Mouse (Mus musculus): ENCODE results near the gene Chic2.
A peak's percentile ranks its signal among the peaks of the same experiment; 100 is the strongest.

The Chic2 gene

GRCm38 (mm10) chr5:75044310-75044904 lies at the start of gene Chic2:
Gene Chic2 (minus strand): TSS chr5:75044774.
- peak; percentile 84 for DNase-seq

- DNase-seq = no peak
Measured at GRCm38 (mm10) chr5:75085906-75086305, 41.3 kb upstream of the Chic2 start.

- DNase-seq = no peak
Measured at GRCm38 (mm10) chr5:75085521-75085875, 40.9 kb upstream of the Chic2 start.

- no peak for DNase-seq
Measured at GRCm38 (mm10) chr5:75084871-75085520, 40.4 kb upstream of the Chic2 start.

GRCm38 (mm10) chr5:75084393-75084870 lies 39.9 kb upstream of the Chic2 start:
- no peak for DNase-seq

GRCm38 (mm10) chr5:75083591-75084392 lies 39.2 kb upstream of the Chic2 start:
- DNase-seq = no peak

- no peak for DNase-seq
Measured at GRCm38 (mm10) chr5:75083061-75083460, 38.5 kb upstream of the Chic2 start.

GRCm38 (mm10) chr5:75082439-75082838 lies 37.9 kb upstream of the Chic2 start:
- DNase-seq = no peak

- DNase-seq = no peak
Measured at GRCm38 (mm10) chr5:75079564-75079963, 35.0 kb upstream of the Chic2 start.

- DNase-seq = no peak
Measured at GRCm38 (mm10) chr5:75077051-75077380, 32.4 kb upstream of the Chic2 start.

- no peak for DNase-seq
Measured at GRCm38 (mm10) chr5:75076326-75077050, 31.9 kb upstream of the Chic2 start.

- peak; percentile 8 for DNase-seq
Measured at GRCm38 (mm10) chr5:75075383-75075941, 30.9 kb upstream of the Chic2 start, which contains the start of gene Gsx2. Gene Gsx2 (plus strand): TSS chr5:75075601.

GRCm38 (mm10) chr5:75074537-75075382 lies 30.2 kb upstream of the Chic2 start:
- no peak for DNase-seq

GRCm38 (mm10) chr5:75074132-75074531 lies 29.6 kb upstream of the Chic2 start:
- no peak for DNase-seq

- DNase-seq = no peak
Measured at GRCm38 (mm10) chr5:75073684-75074083, 29.1 kb upstream of the Chic2 start.

- no peak for DNase-seq
Measured at GRCm38 (mm10) chr5:75073167-75073566, 28.6 kb upstream of the Chic2 start.

GRCm38 (mm10) chr5:75072532-75072931 lies 28.0 kb upstream of the Chic2 start:
- DNase-seq = no peak

GRCm38 (mm10) chr5:75071951-75072350 lies 27.4 kb upstream of the Chic2 start:
- DNase-seq = no peak

- no peak for DNase-seq
Measured at GRCm38 (mm10) chr5:75070656-75071375, 26.2 kb upstream of the Chic2 start.

GRCm38 (mm10) chr5:75070132-75070531 lies 25.6 kb upstream of the Chic2 start:
- DNase-seq = no peak

- peak; percentile 44 for DNase-seq
Measured at GRCm38 (mm10) chr5:75067125-75067756, 22.7 kb upstream of the Chic2 start.
